Mouse (Mus musculus): ENCODE data around the gene Paxx.

Gene Paxx

GRCm38 (mm10) chr2:25460551-25461309 lies at the start of gene Paxx:
Gene Paxx, minus strand, starts transcription at chr2:25461094.
- DNase-seq (ENCODE audit: low spot score in 2 of 2), result peak; percentile 95 to 96

GRCm38 (mm10) chr2:25509912-25510311 lies 49.0 kb upstream of the Paxx start:
- no peak for DNase-seq (ENCODE audit: low spot score in 2 of 2)

GRCm38 (mm10) chr2:25506964-25507363 lies 46.1 kb upstream of the Paxx start:
- DNase-seq (ENCODE audit: low spot score in 2 of 2), result no peak

GRCm38 (mm10) chr2:25505860-25506259 lies 45.0 kb upstream of the Paxx start:
- DNase-seq (ENCODE audit: low spot score in 2 of 2), result no peak

GRCm38 (mm10) chr2:25505000-25505399 lies 44.1 kb upstream of the Paxx start:
- no peak for DNase-seq (ENCODE audit: low spot score in 2 of 2)

- no peak for DNase-seq (ENCODE audit: low spot score in 2 of 2)
Measured at GRCm38 (mm10) chr2:25504538-25504937, 43.6 kb upstream of the Paxx start.

GRCm38 (mm10) chr2:25502726-25503125 lies 41.8 kb upstream of the Paxx start:
- DNase-seq (ENCODE audit: low spot score in 2 of 2), result no peak

- no peak for DNase-seq (ENCODE audit: low spot score in 2 of 2)
Measured at GRCm38 (mm10) chr2:25501593-25502486, 40.9 kb upstream of the Paxx start, which contains the start of gene C8g. Gene C8g, minus strand, starts transcription at chr2:25501719.

GRCm38 (mm10) chr2:25500576-25501405 lies 39.9 kb upstream of the Paxx start, which contains the start of gene Fbxw5:
Gene Fbxw5, plus strand, starts transcription at chr2:25500750.
- DNase-seq (ENCODE audit: low spot score in 2 of 2), result peak; percentile 75 to 76

- DNase-seq (ENCODE audit: low spot score in 2 of 2), result no peak
Measured at GRCm38 (mm10) chr2:25500071-25500575, 39.2 kb upstream of the Paxx start.

GRCm38 (mm10) chr2:25498622-25499478 lies 38.0 kb upstream of the Paxx start:
- no peak for DNase-seq (ENCODE audit: low spot score in 2 of 2)

GRCm38 (mm10) chr2:25497846-25498575 lies 37.1 kb upstream of the Paxx start:
- DNase-seq (ENCODE audit: low spot score in 2 of 2), result no peak

GRCm38 (mm10) chr2:25496462-25496861 lies 35.6 kb upstream of the Paxx start:
- DNase-seq (ENCODE audit: low spot score in 2 of 2), result peak in 1 of 2 experiments; percentile 27

GRCm38 (mm10) chr2:25493476-25493961 lies 32.6 kb upstream of the Paxx start, which contains the start of gene Lcn12:
Gene Lcn12, minus strand, starts transcription at chr2:25493911.
- DNase-seq (ENCODE audit: low spot score in 2 of 2), result no peak

- DNase-seq (ENCODE audit: low spot score in 2 of 2), result no peak
Measured at GRCm38 (mm10) chr2:25492988-25493387, 32.1 kb upstream of the Paxx start.

GRCm38 (mm10) chr2:25488671-25489068 lies 27.8 kb upstream of the Paxx start:
- DNase-seq (ENCODE audit: low spot score in 2 of 2), result no peak

- no peak for DNase-seq (ENCODE audit: low spot score in 2 of 2)
Measured at GRCm38 (mm10) chr2:25487965-25488670, 27.2 kb upstream of the Paxx start.

- DNase-seq (ENCODE audit: low spot score in 2 of 2), result no peak
Measured at GRCm38 (mm10) chr2:25484901-25485647, 24.2 kb upstream of the Paxx start.

Measured in frontal cortex, postnatal 36 days (tissue).